Mouse (Mus musculus): ENCODE data around the gene Esrrg. TPM values are rescaled to one million over a fixed set of nuclear protein-coding genes. Genes with fewer than 3 reads are reported as not detected.

Esrrg gene
- polyA plus RNA-seq, 1 experiment from 2014 or later, result 34.5 TPM

- DNase-seq (no peak), ATAC-seq (ENCODE audit: low FRiP score, low TSS enrichment) (no peak)
- no peaks in the 10 kb centered on the region for H3K27me3 ChIP-seq (ENCODE audit: control insufficient read depth, insufficient read depth, low read length)
- no peaks in the 10 kb centered on the region for H3K9me3 ChIP-seq (ENCODE audit: control insufficient read depth, low read length)
- H3K4me3 ChIP-seq (replicated peaks; ENCODE audit: low read depth, low read length), result no peak overlapping the region
- H3K36me3 ChIP-seq (ENCODE audit: control insufficient read depth, insufficient read depth, low read length), result no peaks in the 10 kb centered on the region
- no peak overlapping the region for H3K27ac ChIP-seq (replicated peaks; ENCODE audit: low read depth, low read length)
- WGBS, result 85% methylated on average over 12 of the region's 12 CpGs
- H3K9ac ChIP-seq (replicated peaks; ENCODE audit: low read length), result no peak overlapping the region
- H3K4me1 ChIP-seq (ENCODE audit: control insufficient read depth, insufficient read depth, low read length), result no peaks in the 10 kb centered on the region
- no peak overlapping the region for H3K4me2 ChIP-seq (ENCODE audit: low read length)
These were observed 539.0 kb downstream of the Esrrg start for GRCm38 (mm10) chr1:188147381-188148156.

- Histone ChIP-seq H3K27me3 (ENCODE audit: control insufficient read depth, insufficient read depth, low read length) (no peaks in the 10 kb centered on the region), H3K27ac (replicated peaks; ENCODE audit: low read depth, low read length) (no peak overlapping the region), H3K4me1 (ENCODE audit: control insufficient read depth, insufficient read depth, low read length) (0 out of 2 replicates have a peak, but pooled peaks cover 7% of the 10 kb centered on the region), H3K36me3 (ENCODE audit: control insufficient read depth, insufficient read depth, low read length) (no peaks in the 10 kb centered on the region), H3K4me3 (replicated peaks; ENCODE audit: low read depth, low read length) (no peak overlapping the region), H3K9me3 (ENCODE audit: control insufficient read depth, low read length) (no peaks in the 10 kb centered on the region), H3K9ac (replicated peaks; ENCODE audit: low read length) (no peak overlapping the region), H3K4me2 (ENCODE audit: low read length) (no peak overlapping the region)
- no peak for ATAC-seq (ENCODE audit: low FRiP score, low TSS enrichment)
- no peak for DNase-seq
- WGBS, result 67% methylated on average over 8 of the region's 8 CpGs
These were observed 542.5 kb downstream of the Esrrg start for GRCm38 (mm10) chr1:188151066-188151465.

- Histone ChIP-seq H3K4me2 (ENCODE audit: low read length) (no peak overlapping the region), H3K4me1 (ENCODE audit: control insufficient read depth, insufficient read depth, low read length) (0 out of 2 replicates have a peak, but pooled peaks cover 7% of the 10 kb centered on the region), H3K4me3 (replicated peaks; ENCODE audit: low read depth, low read length) (no peak overlapping the region), H3K9me3 (ENCODE audit: control insufficient read depth, low read length) (no peaks in the 10 kb centered on the region), H3K36me3 (ENCODE audit: control insufficient read depth, insufficient read depth, low read length) (no peaks in the 10 kb centered on the region), H3K9ac (replicated peaks; ENCODE audit: low read length) (no peak overlapping the region), H3K27me3 (ENCODE audit: control insufficient read depth, insufficient read depth, low read length) (no peaks in the 10 kb centered on the region; the same call in 1 of the 2 replicates), H3K27ac (replicated peaks; ENCODE audit: low read depth, low read length) (no peak overlapping the region)
- ATAC-seq (ENCODE audit: low FRiP score, low TSS enrichment), result no peak
- WGBS, result 94% methylated on average over 2 of the region's 2 CpGs
- no peak for DNase-seq
These were observed 543.4 kb downstream of the Esrrg start for GRCm38 (mm10) chr1:188152011-188152410.

GRCm38 (mm10) chr1:188153665-188154064, 545.1 kb downstream of the Esrrg start:
- DNase-seq, result no peak
- WGBS, result 55% methylated on average over 2 of the region's 2 CpGs
- H3K27me3 ChIP-seq (ENCODE audit: control insufficient read depth, insufficient read depth, low read length), result no peaks in the 10 kb centered on the region; the same call in 1 of the 2 replicates
- no peak overlapping the region for H3K4me3 ChIP-seq (replicated peaks; ENCODE audit: low read depth, low read length)
- H3K4me1 ChIP-seq (ENCODE audit: control insufficient read depth, insufficient read depth, low read length), result 0 out of 2 replicates have a peak, but pooled peaks cover 7% of the 10 kb centered on the region
- H3K36me3 ChIP-seq (ENCODE audit: control insufficient read depth, insufficient read depth, low read length), result no peaks in the 10 kb centered on the region
- H3K9me3 ChIP-seq (ENCODE audit: control insufficient read depth, low read length), result no peaks in the 10 kb centered on the region
- no peak overlapping the region for H3K27ac ChIP-seq (replicated peaks; ENCODE audit: low read depth, low read length)
- no peak for ATAC-seq (ENCODE audit: low FRiP score, low TSS enrichment)
- no peak overlapping the region for H3K4me2 ChIP-seq (ENCODE audit: low read length)
- H3K9ac ChIP-seq (replicated peaks; ENCODE audit: low read length), result no peak overlapping the region

- ATAC-seq (ENCODE audit: low FRiP score, low TSS enrichment), result peak; percentile 57; the same call in 1 of the 2 replicates
- H3K4me3 ChIP-seq (replicated peaks; ENCODE audit: low read depth, low read length), result 0 out of 2 replicates have a peak overlapping the region, but pooled peaks have one; percentile 11
These were observed 546.0 kb downstream of the Esrrg start for GRCm38 (mm10) chr1:188154466-188155110.

GRCm38 (mm10) chr1:188155135-188155779, 546.7 kb downstream of the Esrrg start:
- Histone ChIP-seq H3K4me1 (ENCODE audit: control insufficient read depth, insufficient read depth, low read length) (0 out of 2 replicates have a peak, but pooled peaks cover 7% of the 10 kb centered on the region), H3K27ac (replicated peaks; ENCODE audit: low read depth, low read length) (no peak overlapping the region), H3K9ac (replicated peaks; ENCODE audit: low read length) (peak overlapping the region; percentile 1; the same call in 1 of the 2 replicates), H3K4me3 (replicated peaks; ENCODE audit: low read depth, low read length) (no peak overlapping the region), H3K27me3 (ENCODE audit: control insufficient read depth, insufficient read depth, low read length) (no peaks in the 10 kb centered on the region; the same call in 1 of the 2 replicates), H3K4me2 (ENCODE audit: low read length) (peak overlapping the region; percentile 40), H3K9me3 (ENCODE audit: control insufficient read depth, low read length) (no peaks in the 10 kb centered on the region), H3K36me3 (ENCODE audit: control insufficient read depth, insufficient read depth, low read length) (no peaks in the 10 kb centered on the region)
- ATAC-seq (ENCODE audit: low FRiP score, low TSS enrichment), result no peak
- WGBS, result 55% methylated on average over 22 of the region's 22 CpGs
- DNase-seq, result peak; percentile 31

More at GRCm38 (mm10) chr1:188154466-188155110, 546.0 kb downstream of the Esrrg start:
- Histone ChIP-seq H3K4me1 (ENCODE audit: control insufficient read depth, insufficient read depth, low read length) (0 out of 2 replicates have a peak, but pooled peaks cover 7% of the 10 kb centered on the region), H3K27ac (replicated peaks; ENCODE audit: low read depth, low read length) (0 out of 2 replicates have a peak overlapping the region, but pooled peaks have one; percentile 3), H3K9ac (replicated peaks; ENCODE audit: low read length) (peak overlapping the region; percentile 1; the same call in 1 of the 2 replicates), H3K36me3 (ENCODE audit: control insufficient read depth, insufficient read depth, low read length) (no peaks in the 10 kb centered on the region), H3K4me2 (ENCODE audit: low read length) (peak overlapping the region; percentile 40), H3K9me3 (ENCODE audit: control insufficient read depth, low read length) (no peaks in the 10 kb centered on the region), H3K27me3 (ENCODE audit: control insufficient read depth, insufficient read depth, low read length) (no peaks in the 10 kb centered on the region; the same call in 1 of the 2 replicates)
- peak; percentile 73 for DNase-seq
- WGBS, result 1% methylated on average over 14 of the region's 14 CpGs

GRCm38 (mm10) chr1:188156520-188156919, 547.9 kb downstream of the Esrrg start:
- no peak overlapping the region for H3K27ac ChIP-seq (replicated peaks; ENCODE audit: low read depth, low read length)
- no peak overlapping the region for H3K9ac ChIP-seq (replicated peaks; ENCODE audit: low read length)
- ATAC-seq (ENCODE audit: low FRiP score, low TSS enrichment) (no peak), DNase-seq (no peak)
- no peaks in the 10 kb centered on the region for H3K9me3 ChIP-seq (ENCODE audit: control insufficient read depth, low read length)
- H3K4me1 ChIP-seq (ENCODE audit: control insufficient read depth, insufficient read depth, low read length), result 0 out of 2 replicates have a peak, but pooled peaks cover 7% of the 10 kb centered on the region
- 94% methylated on average over 5 of the region's 5 CpGs for WGBS
- no peak overlapping the region for H3K4me3 ChIP-seq (replicated peaks; ENCODE audit: low read depth, low read length)
- no peak overlapping the region for H3K4me2 ChIP-seq (ENCODE audit: low read length)
- H3K36me3 ChIP-seq (ENCODE audit: control insufficient read depth, insufficient read depth, low read length), result no peaks in the 10 kb centered on the region
- H3K27me3 ChIP-seq (ENCODE audit: control insufficient read depth, insufficient read depth, low read length), result no peaks in the 10 kb centered on the region; the same call in 1 of the 2 replicates

GRCm38 (mm10) chr1:188157237-188157955, 548.8 kb downstream of the Esrrg start:
- no peak overlapping the region for H3K4me3 ChIP-seq (replicated peaks; ENCODE audit: low read depth, low read length)
- no peaks in the 10 kb centered on the region for H3K36me3 ChIP-seq (ENCODE audit: control insufficient read depth, insufficient read depth, low read length)
- no peak overlapping the region for H3K27ac ChIP-seq (replicated peaks; ENCODE audit: low read depth, low read length)
- DNase-seq (no peak), ATAC-seq (ENCODE audit: low FRiP score, low TSS enrichment) (no peak)
- 88% methylated on average over 7 of the region's 7 CpGs for WGBS
- H3K4me1 ChIP-seq (ENCODE audit: control insufficient read depth, insufficient read depth, low read length), result 0 out of 2 replicates have a peak, but pooled peaks cover 7% of the 10 kb centered on the region
- no peaks in the 10 kb centered on the region; the same call in 1 of the 2 replicates for H3K27me3 ChIP-seq (ENCODE audit: control insufficient read depth, insufficient read depth, low read length)
- no peak overlapping the region for H3K9ac ChIP-seq (replicated peaks; ENCODE audit: low read length)
- no peaks in the 10 kb centered on the region for H3K9me3 ChIP-seq (ENCODE audit: control insufficient read depth, low read length)
- H3K4me2 ChIP-seq (ENCODE audit: low read length), result no peak overlapping the region
